Mouse (Mus musculus): Measurements from ENCODE around the gene Gm13290.
"Not testable (repeated sequence)": the region's sequence is repeated elsewhere in the genome, so short reads cannot be mapped to it uniquely, and the experiment has no call there.

Gm13290 gene

GRCm38 (mm10) chr4:88773534-88773933 lies at the start of gene Gm13290:
Gm13290 (plus strand) TSS chr4:88773834.
- in situ Hi-C loops (cut with MboI, MseI): not testable (repeated sequence)

GRCm38 (mm10) chr4:88726727-88727126 lies 46.9 kb upstream of the Gm13290 start:
- in situ Hi-C loops (cut with MboI, MseI): loop anchor here (10.0 kb wide), 1 partner anchor 408 kb away; the partner anchor contains the start of gene Mtap

GRCm38 (mm10) chr4:88727324-88727723 lies 46.3 kb upstream of the Gm13290 start:
- in situ Hi-C loops (cut with MboI, MseI): loop anchor here (10.0 kb wide), 1 partner anchor 407 kb away; the partner anchor contains the start of gene Mtap

GRCm38 (mm10) chr4:88738480-88738879 lies 35.2 kb upstream of the Gm13290 start:
- in situ Hi-C loops (cut with MboI, MseI): no loop called here

GRCm38 (mm10) chr4:88739036-88739435 lies 34.6 kb upstream of the Gm13290 start:
- in situ Hi-C loops (cut with MboI, MseI): no loop called here

- in situ Hi-C loops (cut with MboI, MseI): loop anchor here (5.0 kb wide), 1 partner anchor 41 kb away; the partner anchor contains the start of gene Ifnz
Measured at GRCm38 (mm10) chr4:88741426-88741825, 32.2 kb upstream of the Gm13290 start.

GRCm38 (mm10) chr4:88742771-88743371 lies 30.8 kb upstream of the Gm13290 start:
- in situ Hi-C loops (cut with MboI, MseI): loop anchor here (5.0 kb wide), 1 partner anchor 39 kb away; the partner anchor contains the start of gene Ifnz

- in situ Hi-C loops (cut with MboI, MseI): loop anchor here (5.0 kb wide), 1 partner anchor 38 kb away; the partner anchor contains the start of gene Ifnz
Measured at GRCm38 (mm10) chr4:88744207-88744606, 29.4 kb upstream of the Gm13290 start.

- in situ Hi-C loops (cut with MboI, MseI): no loop called here
Measured at GRCm38 (mm10) chr4:88749926-88750325, 23.7 kb upstream of the Gm13290 start.

- in situ Hi-C loops (cut with MboI, MseI): not testable (repeated sequence)
Measured at GRCm38 (mm10) chr4:88754818-88755340, 18.8 kb upstream of the Gm13290 start, which contains the start of gene Gm13271. Gm13271 (plus strand) TSS chr4:88754868.

GRCm38 (mm10) chr4:88756581-88757513 lies 16.8 kb upstream of the Gm13290 start:
- in situ Hi-C loops (cut with MboI, MseI): not testable (repeated sequence)

- in situ Hi-C loops (cut with MboI, MseI): not testable (repeated sequence)
Measured at GRCm38 (mm10) chr4:88757628-88758031, 16.0 kb upstream of the Gm13290 start.

GRCm38 (mm10) chr4:88758751-88759150 lies 14.9 kb upstream of the Gm13290 start:
- in situ Hi-C loops (cut with MboI, MseI): not testable (repeated sequence)

- in situ Hi-C loops (cut with MboI, MseI): not testable (repeated sequence)
Measured at GRCm38 (mm10) chr4:88759610-88760268, 13.9 kb upstream of the Gm13290 start, which contains the start of gene Gm13283. Gm13283 (plus strand) TSS chr4:88760119.

GRCm38 (mm10) chr4:88760431-88760830 lies 13.2 kb upstream of the Gm13290 start:
- in situ Hi-C loops (cut with MboI, MseI): not testable (repeated sequence)

GRCm38 (mm10) chr4:88761776-88762175 lies 11.9 kb upstream of the Gm13290 start:
- in situ Hi-C loops (cut with MboI, MseI): not testable (repeated sequence)

GRCm38 (mm10) chr4:88762341-88762740 lies 11.3 kb upstream of the Gm13290 start:
- in situ Hi-C loops (cut with MboI, MseI): not testable (repeated sequence)

GRCm38 (mm10) chr4:88763384-88764018 lies 10.1 kb upstream of the Gm13290 start:
- in situ Hi-C loops (cut with MboI, MseI): not testable (repeated sequence)

GRCm38 (mm10) chr4:88776622-88777021 lies 3.0 kb downstream of the Gm13290 start, which contains the start of gene Gm13289:
Gm13289 (plus strand) TSS chr4:88776922.
- in situ Hi-C loops (cut with MboI, MseI): not testable (repeated sequence)

GRCm38 (mm10) chr4:88779550-88779949 lies 5.9 kb downstream of the Gm13290 start, which contains the start of gene Gm13272:
Gm13272 (plus strand) TSS chr4:88779850.
- in situ Hi-C loops (cut with MboI, MseI): not testable (repeated sequence)

Measured in regulatory T cell (primary cell).